Mouse (Mus musculus) forebrain, embryonic 16.5 days (tissue): ENCODE measurements around the gene Kdm4d. TPM values are rescaled to one million over a fixed set of nuclear protein-coding genes. Genes with fewer than 3 reads are reported as not detected.
"Not testable (repeated sequence)": the region's sequence is repeated elsewhere in the genome, so short reads cannot be mapped to it uniquely, and the experiment has no call there.

Experiments
- ATAC-seq: fragments of 200-750 bp; cut with Nextera tagmentation; 2 replicates; pipeline ENCODE4 v1.8.0; 2017; ENCODE audit warnings: mild to moderate bottlenecking, moderate library complexity
- H3K27ac ChIP-seq: fragments of 300-500 bp; sonication (generic); 2 replicates; pipeline ENCODE4 v1.5.1; 2014; ENCODE audit warnings: low read length, control low read depth
- H3K27me3 ChIP-seq: fragments of 300-500 bp; sonication (generic); replicated peaks from 2 replicates; pipeline ENCODE4 v1.6.1; 2014; ENCODE audit warnings: low read length; ENCODE audit not compliant: control insufficient read depth, insufficient read depth
- H3K36me3 ChIP-seq: fragments of 300-500 bp; sonication (generic); 2 replicates; pipeline ENCODE4 v1.6.1; 2014; ENCODE audit not compliant: control insufficient read depth, insufficient read depth
- H3K4me1 ChIP-seq: fragments of 300-500 bp; sonication (generic); replicated peaks from 2 replicates; pipeline ENCODE4 v1.6.1; 2014; ENCODE audit warnings: low read length; ENCODE audit not compliant: control insufficient read depth, insufficient read depth
- H3K4me2 ChIP-seq: fragments of 300-500 bp; sonication (generic); 2 replicates; pipeline ENCODE4 v1.6.1; 2014; ENCODE audit warnings: mild to moderate bottlenecking, low read length, control low read depth
- H3K4me3 ChIP-seq: fragments of 300-500 bp; sonication (generic); replicated peaks from 2 replicates; pipeline ENCODE4 v1.5.1; 2014; ENCODE audit warnings: mild to moderate bottlenecking, low read length, control low read depth
- H3K9ac ChIP-seq: fragments of 300-500 bp; sonication (generic); replicated peaks from 2 replicates; pipeline ENCODE4 v1.6.1; 2014; ENCODE audit warnings: low read depth, low read length, control low read depth
- H3K9me3 ChIP-seq: fragments of 300-500 bp; sonication (generic); 2 replicates; pipeline ENCODE4 v1.6.1; 2016; ENCODE audit warnings: low read length; ENCODE audit not compliant: control insufficient read depth
- WGBS: fragments of 180-500 bp; shearing (Covaris S2); extraction: QIAGEN DNeasy Blood & Tissue Kit; methylation state at CpG from one replicate; pipeline ENCODE4 v1.1.7; 2014; 5-methylcytosine and 5-hydroxymethylcytosine counted together
- polyA plus RNA-seq: library from polyadenylated mRNA; unstranded; fragments of >200 nt; fragmentation: Nextera tagmentation; extraction: Ambion mirVana; gene quantifications from 2 replicates; pipeline ENCODE4 v1.2.1, GENCODE M21; 2015

Gene Kdm4d
- polyA plus RNA-seq, 1 experiment from 2014 or later = 0.34 TPM

- not testable (repeated sequence) for H3K4me1 ChIP-seq, H3K4me2 ChIP-seq, H3K9ac ChIP-seq, H3K36me3 ChIP-seq, ATAC-seq, H3K27me3 ChIP-seq, H3K27ac ChIP-seq, H3K4me3 ChIP-seq, H3K9me3 ChIP-seq
- 81% methylated on average over 11 of the region's 12 CpGs for WGBS
Observed at GRCm38 (mm10) chr9:14463668-14464067, 36.6 kb downstream of the Kdm4d start.

- ATAC-seq, H3K4me2 ChIP-seq, H3K27me3 ChIP-seq, H3K4me1 ChIP-seq, H3K4me3 ChIP-seq, H3K36me3 ChIP-seq, H3K27ac ChIP-seq, H3K9ac ChIP-seq, H3K9me3 ChIP-seq: not testable (repeated sequence)
- WGBS = 92% methylated on average over 1 of the region's 1 CpGs
Observed at GRCm38 (mm10) chr9:14462536-14462935, 37.7 kb downstream of the Kdm4d start.

GRCm38 (mm10) chr9:14456320-14456719, 44.0 kb downstream of the Kdm4d start:
- Histone ChIP-seq H3K9me3 (no peaks in the 10 kb centered on the region), H3K36me3 (no peaks in the 10 kb centered on the region), H3K4me3 (no peak overlapping the region), H3K9ac (no peak overlapping the region), H3K27me3 (no peaks in the 10 kb centered on the region), H3K4me1 (no peaks in the 10 kb centered on the region), H3K27ac (no peak overlapping the region), H3K4me2 (no peak overlapping the region)
- ATAC-seq = no peak
- WGBS = 90% methylated on average over 3 of the region's 3 CpGs

DNA sequence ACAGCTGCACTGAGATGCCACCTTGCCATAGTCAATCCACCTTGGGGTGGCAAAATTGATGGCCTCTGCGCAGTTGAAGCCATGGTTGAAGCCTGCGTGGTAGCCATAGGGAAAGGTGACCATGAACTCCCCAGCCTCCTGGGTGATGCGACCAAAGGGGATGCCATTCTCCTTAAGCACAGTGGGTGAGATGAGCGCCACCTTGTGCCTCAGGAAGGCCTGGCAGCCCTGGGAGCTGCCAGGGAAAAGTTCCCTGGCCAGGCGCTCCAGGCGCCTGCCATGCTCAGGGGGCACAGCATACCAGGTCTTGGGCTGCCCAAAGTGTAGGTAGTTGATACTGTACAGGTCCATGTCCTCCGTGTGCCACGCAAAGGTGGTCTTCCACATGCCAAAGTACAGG, 49.2 kb downstream of the Kdm4d start:
- not testable (repeated sequence) for H3K4me2 ChIP-seq, H3K4me1 ChIP-seq, H3K9ac ChIP-seq, ATAC-seq, H3K4me3 ChIP-seq, H3K27ac ChIP-seq, H3K36me3 ChIP-seq, H3K9me3 ChIP-seq, H3K27me3 ChIP-seq
- WGBS = 54% methylated on average over 6 of the region's 8 CpGs

DNA sequence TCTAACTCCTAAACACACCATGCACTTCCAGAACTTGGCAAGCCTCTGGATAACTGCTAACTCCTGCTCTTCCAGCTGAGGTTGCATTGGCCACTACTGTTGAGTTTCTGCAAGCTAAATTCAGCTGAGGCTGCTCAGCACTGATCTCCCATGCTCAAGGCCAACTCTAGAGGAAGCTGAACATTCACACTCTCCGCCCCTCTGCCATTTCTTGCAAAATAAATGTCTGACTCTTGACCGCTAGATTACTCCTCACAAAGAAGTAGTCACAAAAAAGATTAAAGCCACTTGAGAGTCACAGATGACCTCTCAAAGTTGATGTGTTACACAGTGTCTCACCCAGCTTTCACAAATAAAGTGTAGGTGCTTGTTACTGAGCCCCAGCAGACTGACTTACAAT, 53.2 kb downstream of the Kdm4d start:
- not testable (repeated sequence) for H3K4me1 ChIP-seq, ATAC-seq, H3K4me3 ChIP-seq, H3K9ac ChIP-seq, H3K4me2 ChIP-seq, H3K27ac ChIP-seq, H3K27me3 ChIP-seq, H3K9me3 ChIP-seq, H3K36me3 ChIP-seq
- 93% methylated on average over 2 of the region's 2 CpGs for WGBS

GRCm38 (mm10) chr9:14440347-14440746, 59.9 kb downstream of the Kdm4d start:
- Histone ChIP-seq H3K9ac (no peak overlapping the region), H3K4me1 (no peaks in the 10 kb centered on the region), H3K4me2 (no peak overlapping the region), H3K27ac (no peak overlapping the region), H3K27me3 (no peaks in the 10 kb centered on the region), H3K9me3 (no peaks in the 10 kb centered on the region), H3K4me3 (no peak overlapping the region), H3K36me3 (no peaks in the 10 kb centered on the region)
- no peak for ATAC-seq
- WGBS = 89% methylated on average over 1 of the region's 1 CpGs

GRCm38 (mm10) chr9:14433252-14433939, 66.9 kb downstream of the Kdm4d start:
- Histone ChIP-seq H3K36me3 (no peaks in the 10 kb centered on the region), H3K27me3 (no peaks in the 10 kb centered on the region), H3K4me1 (no peaks in the 10 kb centered on the region), H3K9ac (no peak overlapping the region), H3K27ac (no peak overlapping the region), H3K4me3 (no peak overlapping the region), H3K4me2 (no peak overlapping the region), H3K9me3 (no peaks in the 10 kb centered on the region)
- 67% methylated on average over 11 of the region's 11 CpGs for WGBS
- no peak for ATAC-seq

Other genes with a start within 250 kb of the Kdm4d start
- 9.6 and 11.5 TPM in 2 replicates for gene Sesn3, start 225.4 kb downstream of the Kdm4d start, polyA plus RNA-seq
- 9.3 and 12.6 TPM in 2 replicates for gene Endod1, start 119.0 kb downstream of the Kdm4d start, polyA plus RNA-seq
- gene Cwc15, start 135 bp upstream of the Kdm4d start, polyA plus RNA-seq = 159 TPM in 2 replicates
- gene Amotl1, start 144.6 kb upstream of the Kdm4d start, polyA plus RNA-seq = 9.9 and 10.4 TPM in 2 replicates
- 0.06 and 0.09 TPM in 2 replicates for gene Piwil4, start 240.3 kb upstream of the Kdm4d start, polyA plus RNA-seq